Mouse (Mus musculus) MEL (cell line): ENCODE measurements around the gene Dhrs3. TPM values are rescaled to one million over a fixed set of nuclear protein-coding genes. Genes with fewer than 3 reads are reported as not detected.
A peak's percentile ranks its signal among the peaks of the same experiment; 100 is the strongest.

Source experiments
- DNase-seq: peaks from one replicate; pipeline ENCODE4 v3.0.0; 2011; ENCODE audit warnings: low read depth, low spot score
- H3K27ac ChIP-seq: 2 replicates; pipeline ENCODE4 v1.5.1; 2012; ENCODE audit warnings: low read depth, mild to moderate bottlenecking, control low read depth, low read length, moderate library complexity; ENCODE audit not compliant: control insufficient read depth
- H3K27me3 ChIP-seq, 2 experiments: fragments of 150-350 bp in 1 of 2; sonication (generic) in 1 of 2; 2 replicates each; pipeline ENCODE4 v1.6.1; 2012; ENCODE audit warnings: low read length in 2 of 2, mild to moderate bottlenecking in 2 of 2, improper control_type of control experiment in 1 of 2, moderate library complexity in 1 of 2; ENCODE audit not compliant: insufficient read depth in 2 of 2, control insufficient read depth in 1 of 2
- H3K36me3 ChIP-seq, 2 experiments: 2 replicates each; pipeline ENCODE4 v1.6.1; 2012 to 2014; ENCODE audit warnings: low read length in 2 of 2, improper control_type of control experiment in 1 of 2, inconsistent platforms in 1 of 2, mild to moderate bottlenecking in 1 of 2; ENCODE audit not compliant: insufficient read depth in 2 of 2, control insufficient read depth in 1 of 2
- H3K4me1 ChIP-seq, 2 experiments: fragments of 150-350 bp in 1 of 2; sonication (generic) in 1 of 2; 2 replicates each; pipeline ENCODE4 v1.6.1; 2012; ENCODE audit warnings: low read length in 2 of 2, improper control_type of control experiment in 1 of 2, mild to moderate bottlenecking in 1 of 2; ENCODE audit not compliant: insufficient read depth in 2 of 2, control insufficient read depth in 1 of 2
- H3K4me3 ChIP-seq, 2 experiments: fragments of 150-350 bp in 1 of 2; sonication (generic) in 1 of 2; 2 replicates each; pipeline ENCODE4 v1.5.1; 2012; ENCODE audit warnings: low read depth in 2 of 2, low read length in 2 of 2, mild to moderate bottlenecking in 2 of 2, moderate library complexity in 2 of 2, control low read depth in 1 of 2, improper control_type of control experiment in 1 of 2; ENCODE audit not compliant: control insufficient read depth in 1 of 2, insufficient read depth in 1 of 2
- H3K79me2 ChIP-seq: 2 replicates; pipeline ENCODE4 v1.6.1; 2012; ENCODE audit warnings: mild to moderate bottlenecking, low read length, moderate library complexity; ENCODE audit not compliant: control insufficient read depth, poor library complexity, insufficient read depth
- H3K9ac ChIP-seq: 2 replicates; pipeline ENCODE4 v1.6.1; 2012; ENCODE audit warnings: low read depth, mild to moderate bottlenecking, control low read depth, low read length, moderate library complexity; ENCODE audit not compliant: control insufficient read depth, poor library complexity, severe bottlenecking
- H3K9me3 ChIP-seq: fragments of 150-350 bp; sonication (generic); replicated peaks from 2 replicates; pipeline ENCODE4 v1.6.1; 2012; ENCODE audit warnings: mild to moderate bottlenecking, low read length, improper control_type of control experiment, moderate library complexity; ENCODE audit not compliant: insufficient read depth
- BHLHE40 ChIP-seq: IDR thresholded peaks from 2 replicates; pipeline ENCODE4 v1.6.1; 2012; ENCODE audit warnings: low read depth, mild to moderate bottlenecking, inconsistent platforms, low read length, improper control_type of control experiment, borderline replicate concordance
- CHD2 ChIP-seq: IDR thresholded peaks from 2 replicates; pipeline ENCODE4 v1.6.1; 2011; ENCODE audit warnings: low read length, improper control_type of control experiment
- EP300 ChIP-seq, 2 experiments: IDR thresholded peaks; 2 replicates each; pipeline ENCODE4 v1.6.1; 2011; ENCODE audit warnings: improper control_type of control experiment in 2 of 2, low read length in 2 of 2, low read depth in 1 of 2, mild to moderate bottlenecking in 1 of 2
- HCFC1 ChIP-seq: IDR thresholded peaks from 2 replicates; pipeline ENCODE4 v1.6.1; 2012; ENCODE audit warnings: low read depth, mild to moderate bottlenecking, inconsistent platforms, low read length, improper control_type of control experiment, moderate library complexity
- JUND ChIP-seq: IDR thresholded peaks from 2 replicates; pipeline ENCODE4 v1.6.1; 2011; ENCODE audit warnings: low read depth, mild to moderate bottlenecking, improper control_type of control experiment, low read length
- KAT2A ChIP-seq: conservative IDR thresholded peaks from 2 replicates; pipeline ENCODE4 v1.6.1; 2012; ENCODE audit warnings: low read depth, low read length, improper control_type of control experiment, inconsistent platforms
- MAX ChIP-seq: IDR thresholded peaks from 2 replicates; pipeline ENCODE4 v1.6.1; 2011; ENCODE audit warnings: low read length, improper control_type of control experiment
- MYB ChIP-seq: IDR thresholded peaks from 2 replicates; pipeline ENCODE4 v1.6.1; 2011; ENCODE audit warnings: mild to moderate bottlenecking, low read depth, low read length, improper control_type of control experiment
- MYC ChIP-seq: IDR thresholded peaks from 2 replicates; pipeline ENCODE4 v1.6.1; 2011; ENCODE audit warnings: low read depth, mild to moderate bottlenecking, low read length, improper control_type of control experiment, moderate library complexity
- RAD21 ChIP-seq: IDR thresholded peaks from 2 replicates; pipeline ENCODE4 v1.6.1; 2011; ENCODE audit warnings: mild to moderate bottlenecking, low read depth, low read length, improper control_type of control experiment
- RCOR1 ChIP-seq: IDR thresholded peaks from 2 replicates; pipeline ENCODE4 v1.6.1; 2012; ENCODE audit warnings: low read depth, mild to moderate bottlenecking, inconsistent platforms, low read length, improper control_type of control experiment
- TAL1 ChIP-seq: IDR thresholded peaks from 2 replicates; pipeline ENCODE4 v1.6.1; 2012; ENCODE audit warnings: mild to moderate bottlenecking, inconsistent platforms, low read length, moderate library complexity, mixed read lengths
- USF1 ChIP-seq: IDR thresholded peaks from 2 replicates; pipeline ENCODE4 v1.6.1; 2014; ENCODE audit warnings: low read depth, mild to moderate bottlenecking, inconsistent platforms, low read length, improper control_type of control experiment, moderate library complexity
- ZKSCAN1 ChIP-seq: IDR thresholded peaks from 2 replicates; pipeline ENCODE4 v1.6.1; 2012; ENCODE audit warnings: low read depth, mild to moderate bottlenecking, inconsistent platforms, low read length, improper control_type of control experiment, moderate library complexity
- ZNF384 ChIP-seq: IDR thresholded peaks from 2 replicates; pipeline ENCODE4 v1.6.1; 2012; ENCODE audit warnings: low read depth, mild to moderate bottlenecking, inconsistent platforms, low read length, improper control_type of control experiment
- polyA plus RNA-seq, 2 experiments: library from polyadenylated mRNA; stranded (reverse) in 1 of 2; unstranded in 1 of 2; fragments of >175 nt in 1 of 2; fragments of >200 nt in 1 of 2; gene quantifications; 2 replicates each; pipeline versions ENCODE4 v1.2.1 to v1.2.4; 2012; ENCODE audit warnings: low replicate concordance in 2 of 2, low read depth in 1 of 2; ENCODE audit not compliant: insufficient read length in 2 of 2, insufficient read depth in 1 of 2, missing spikeins in 1 of 2
- total RNA-seq: library from RNA; depleted of rRNA; stranded (reverse); fragments of 300-350 nt; gene quantifications from 2 replicates; pipeline ENCODE4 v1.2.3, GENCODE M21; 2012

Dhrs3 gene
- total and polyA plus RNA-seq, 3 experiments = 0.89 to 2.2 TPM; not detected in 1

- Histone ChIP-seq H3K4me3 (no peak overlapping the region), H3K4me1 (peaks cover 24 to 47% of the 10 kb centered on the region in 2 experiments), H3K9me3 (no peaks in the 10 kb centered on the region), H3K9ac (no peak overlapping the region), H3K79me2 (no peaks in the 10 kb centered on the region)
- DNase-seq = peak; percentile 49
- TF ChIP-seq MAX (peak; percentile 29; the same call in 1 of the 2 replicates), USF1 (peak; percentile 34; the same call in 1 of the 2 replicates), TAL1 (no peak), MYC (0 out of 2 replicates have a peak, but pooled peaks have one; percentile 16), EP300 (IDR thresholded peaks at IDR 0.05; ENCODE audit: low read depth in 1 of 2, low read length in 2 of 2) (peak; percentile 24 to 32; a peak in 2 of 4 replicates), KAT2A (no peak)
- TF ChIP-seq, all 39 proteins: peak for 4
- H3K36me3 ChIP-seq = peaks cover 0 to 26% of the 10 kb centered on the region in 2 experiments; a peak in 2 of 4 replicates
- no peak overlapping the region for H3K27ac ChIP-seq
- H3K27me3 ChIP-seq = no peaks in the 10 kb centered on the region
Observed at GRCm38 (mm10) chr4:144901561-144902111, 9.0 kb downstream of the Dhrs3 start.

DNA sequence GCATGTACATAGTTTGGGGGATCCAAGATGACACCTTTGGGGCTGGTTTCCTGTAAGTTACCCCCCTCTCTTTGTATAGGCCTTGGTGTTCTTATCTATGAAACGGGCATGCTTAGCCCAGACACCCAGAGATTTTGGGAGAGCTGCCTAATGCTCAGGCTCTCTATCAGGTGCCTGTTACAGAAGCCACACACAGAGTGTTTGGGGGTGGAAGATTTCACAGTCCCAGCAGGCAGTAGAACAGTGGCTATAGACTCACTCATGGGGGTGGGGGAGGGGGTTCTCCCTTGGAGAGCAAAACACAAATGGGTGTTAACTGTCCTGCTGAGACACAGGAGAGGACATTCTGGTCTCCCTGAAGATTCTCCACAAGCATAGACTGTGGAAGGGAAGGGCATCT is 10.5 kb downstream of the Dhrs3 start:
- Histone ChIP-seq H3K9me3 (no peaks in the 10 kb centered on the region), H3K4me1 (peaks cover 25 to 51% of the 10 kb centered on the region in 2 experiments), H3K27ac (no peak overlapping the region)
- no peak for DNase-seq
- TF ChIP-seq HCFC1 = no peak
- no peak for TF ChIP-seq RCOR1
- TF ChIP-seq ZNF384 = no peak
- no peak for TF ChIP-seq JUND
- TF ChIP-seq BHLHE40 = no peak
- no peak for TF ChIP-seq ZKSCAN1
- no peak for TF ChIP-seq CHD2
- no peak for TF ChIP-seq KAT2A
- TF ChIP-seq, all 39 proteins: peak for 0
- H3K36me3 ChIP-seq = peaks cover 0 to 27% of the 10 kb centered on the region in 2 experiments; a peak in 2 of 4 replicates
- H3K27me3 ChIP-seq = no peaks in the 10 kb centered on the region
- H3K4me3 ChIP-seq = no peak overlapping the region
- H3K9ac ChIP-seq = no peak overlapping the region
- no peaks in the 10 kb centered on the region for H3K79me2 ChIP-seq

DNA sequence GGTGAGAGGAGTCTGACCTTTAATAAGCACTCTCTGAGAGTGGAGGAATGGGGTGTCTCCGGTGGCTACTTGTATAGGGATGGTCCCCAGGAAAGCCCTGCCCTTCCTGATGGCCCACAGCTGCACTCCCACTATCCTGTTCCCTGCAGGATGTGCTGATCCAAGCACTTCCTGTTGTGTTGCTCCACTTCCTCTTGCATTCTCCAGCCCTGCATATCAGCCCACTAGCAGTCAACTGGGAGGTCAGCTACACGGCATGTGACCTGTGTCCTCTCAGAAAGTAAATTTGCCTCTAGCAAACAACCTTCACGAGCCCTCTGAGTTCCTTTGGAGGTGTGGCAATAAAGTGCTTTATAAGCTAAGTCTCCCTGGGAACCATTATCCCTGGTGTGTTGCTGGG is 11.3 kb downstream of the Dhrs3 start:
- Histone ChIP-seq H3K4me1 (peaks cover 25 to 51% of the 10 kb centered on the region in 2 experiments), H3K27me3 (no peaks in the 10 kb centered on the region), H3K4me3 (no peak overlapping the region), H3K79me2 (no peaks in the 10 kb centered on the region), H3K9me3 (no peaks in the 10 kb centered on the region), H3K9ac (no peak overlapping the region), H3K36me3 (peaks cover 0 to 27% of the 10 kb centered on the region in 2 experiments; a peak in 2 of 4 replicates), H3K27ac (peak overlapping the region; percentile 9; the same call in 1 of the 2 replicates)
- DNase-seq = no peak
- TF ChIP-seq MYB (no peak), RAD21 (no peak), USF1 (0 out of 2 replicates have a peak, but pooled peaks have one; percentile 35)
